Mouse (Mus musculus) cerebellum, adult 2 months (tissue): ENCODE data around the gene H2-Ke6. TPM values are rescaled to one million over a fixed set of nuclear protein-coding genes. Genes with fewer than 3 reads are reported as not detected.
"Not testable (repeated sequence)": the region's sequence is repeated elsewhere in the genome, so short reads cannot be mapped to it uniquely, and the experiment has no call there.

ENCODE experiments used
- DNase-seq, 2 experiments: peaks; one replicate each; pipeline ENCODE4 v3.0.0; 2021
- H3K27ac ChIP-seq: fragments of 200-500 bp; 2 replicates; pipeline ENCODE4 v1.5.1; 2012; ENCODE audit warnings: low read length, control low read depth, inconsistent platforms; ENCODE audit not compliant: insufficient read depth
- H3K27me3 ChIP-seq: fragments of 200-500 bp; 2 replicates; pipeline ENCODE4 v1.6.1; 2012; ENCODE audit warnings: inconsistent platforms, mild to moderate bottlenecking, low read length, moderate library complexity; ENCODE audit not compliant: control insufficient read depth, insufficient read depth
- H3K4me1 ChIP-seq: fragments of 200-500 bp; 2 replicates; pipeline ENCODE4 v1.6.1; 2011; ENCODE audit warnings: low read length; ENCODE audit not compliant: control insufficient read depth, insufficient read depth
- H3K4me3 ChIP-seq: fragments of 200-500 bp; replicated peaks from 2 replicates; pipeline ENCODE3; 2011; ENCODE audit warnings: mild to moderate bottlenecking, low read depth, low read length, control low read depth; ENCODE audit not compliant: insufficient read depth
- CTCF ChIP-seq: fragments of 200-500 bp; IDR thresholded peaks from 2 replicates; pipeline ENCODE4 v1.5.1; 2011; ENCODE audit warnings: low read depth, mild to moderate bottlenecking, control low read depth, low read length, moderate library complexity, borderline replicate concordance; ENCODE audit not compliant: insufficient read depth
- POLR2A ChIP-seq: fragments of 200-500 bp; IDR thresholded peaks from 2 replicates; pipeline ENCODE4 v1.6.1; 2011; ENCODE audit warnings: low read length, control low read depth, borderline replicate concordance; ENCODE audit not compliant: insufficient read depth
- WGBS: fragments of 180-500 bp; shearing (Covaris S2); methylation state at CpG from one replicate; pipeline ENCODE4 v1.1.7; 2018; 5-methylcytosine and 5-hydroxymethylcytosine counted together
- polyA plus RNA-seq: library from polyadenylated mRNA; depleted of rRNA; stranded (reverse); fragments of >200 nt; gene quantifications from 2 replicates; pipeline ENCODE4 v1.2.3, GENCODE M21; 2012

The H2-Ke6 gene
- polyA plus RNA-seq, 1 experiment = 82.9 TPM

- WGBS = 2% methylated on average over 87 of the region's 87 CpGs
- no peak overlapping the region for H3K27ac ChIP-seq
- H3K4me1 ChIP-seq = 0 out of 2 replicates have a peak, but pooled peaks cover 2% of the 10 kb centered on the region
- TF ChIP-seq POLR2A = no peak
- no peak for TF ChIP-seq CTCF
- DNase-seq = no peak
- H3K27me3 ChIP-seq = peaks cover 3% of the 10 kb centered on the region
- peak overlapping the region; percentile 47 for H3K4me3 ChIP-seq
These were observed 28.3 kb downstream of the H2-Ke6 start for GRCm38 (mm10) chr17:33999341-34000149.

DNA sequence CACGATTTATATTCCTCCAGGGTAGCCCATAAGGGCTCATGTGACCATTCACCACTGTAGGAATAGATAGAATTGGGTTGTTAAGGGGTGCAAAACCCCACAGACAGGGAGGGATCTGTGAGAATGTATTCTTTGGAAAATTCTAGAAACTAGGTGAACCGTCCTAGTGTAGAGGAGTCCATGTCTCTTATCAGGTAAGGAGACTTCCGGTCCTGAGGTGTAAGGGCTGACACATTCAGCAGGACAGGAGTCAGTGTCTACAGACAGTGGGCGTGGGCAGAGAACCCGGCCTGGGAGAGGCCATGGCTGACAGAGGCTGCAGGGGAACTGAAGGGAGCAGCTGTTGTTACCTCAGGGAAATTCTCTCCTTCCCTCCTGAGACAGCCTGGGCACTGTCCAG, 29.2 kb downstream of the H2-Ke6 start:
- WGBS = 56% methylated on average over 5 of the region's 5 CpGs
- not testable (repeated sequence) for DNase-seq

DNA sequence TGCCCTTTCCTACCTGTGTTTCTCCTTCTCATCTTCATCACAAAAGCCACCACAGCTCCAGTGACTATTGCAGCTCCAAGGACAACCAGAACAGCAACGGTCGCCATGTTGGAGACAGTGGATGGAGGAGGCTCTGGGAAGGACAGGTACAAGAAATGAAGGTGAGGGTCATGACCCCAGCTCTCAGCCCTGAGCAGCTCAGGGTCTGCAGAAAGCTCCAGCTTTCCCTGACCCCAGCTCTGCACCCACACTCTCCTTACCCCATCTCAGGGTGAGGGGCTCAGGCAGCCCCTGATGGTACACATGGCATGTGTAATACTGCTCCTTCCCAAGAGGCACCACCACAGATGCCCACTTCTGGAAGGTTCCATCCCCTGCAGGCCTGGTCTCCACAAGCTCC, 30.8 kb downstream of the H2-Ke6 start:
- WGBS = 93% methylated on average over 2 of the region's 2 CpGs
- H3K4me3 ChIP-seq, DNase-seq, H3K27ac ChIP-seq, H3K4me1 ChIP-seq, H3K27me3 ChIP-seq: not testable (repeated sequence)

More for the DNA sequence above, 29.2 kb downstream of the H2-Ke6 start:
- H3K4me1 ChIP-seq, H3K27ac ChIP-seq, H3K4me3 ChIP-seq, H3K27me3 ChIP-seq: not testable (repeated sequence)

DNA sequence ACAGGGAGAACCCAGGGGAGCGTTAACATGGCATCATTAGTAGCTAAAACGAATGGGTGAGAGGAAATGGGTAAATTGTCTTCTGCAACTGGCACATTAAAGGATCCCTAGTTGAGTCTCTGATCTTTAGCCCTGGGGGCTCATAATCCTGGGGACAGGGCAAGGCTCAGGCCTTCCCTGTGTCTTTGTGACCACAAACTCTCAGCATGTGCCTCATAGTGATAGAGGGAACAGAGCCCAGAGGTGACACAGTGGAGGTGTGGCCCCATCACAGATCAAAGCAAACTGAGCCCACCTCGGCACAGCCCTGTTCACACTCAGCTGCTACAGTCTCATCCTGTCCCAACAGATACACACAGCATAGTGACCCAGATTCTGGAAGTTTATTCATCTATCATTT, 32.2 kb downstream of the H2-Ke6 start:
- 73% methylated on average over 3 of the region's 3 CpGs for WGBS
- H3K27me3 ChIP-seq = peaks cover 3% of the 10 kb centered on the region
- H3K27ac ChIP-seq = no peak overlapping the region
- no peak overlapping the region for H3K4me3 ChIP-seq
- DNase-seq = no peak
- 0 out of 2 replicates have a peak, but pooled peaks cover 2% of the 10 kb centered on the region for H3K4me1 ChIP-seq
- TF ChIP-seq POLR2A (no peak), CTCF (no peak)

GRCm38 (mm10) chr17:33994959-33995358, 32.9 kb downstream of the H2-Ke6 start:
- 90% methylated on average over 8 of the region's 8 CpGs for WGBS
- Histone ChIP-seq H3K4me1 (0 out of 2 replicates have a peak, but pooled peaks cover 2% of the 10 kb centered on the region), H3K27ac (no peak overlapping the region), H3K4me3 (no peak overlapping the region), H3K27me3 (peaks cover 2% of the 10 kb centered on the region)
- no peak for DNase-seq
- TF ChIP-seq POLR2A (no peak), CTCF (no peak)

DNA sequence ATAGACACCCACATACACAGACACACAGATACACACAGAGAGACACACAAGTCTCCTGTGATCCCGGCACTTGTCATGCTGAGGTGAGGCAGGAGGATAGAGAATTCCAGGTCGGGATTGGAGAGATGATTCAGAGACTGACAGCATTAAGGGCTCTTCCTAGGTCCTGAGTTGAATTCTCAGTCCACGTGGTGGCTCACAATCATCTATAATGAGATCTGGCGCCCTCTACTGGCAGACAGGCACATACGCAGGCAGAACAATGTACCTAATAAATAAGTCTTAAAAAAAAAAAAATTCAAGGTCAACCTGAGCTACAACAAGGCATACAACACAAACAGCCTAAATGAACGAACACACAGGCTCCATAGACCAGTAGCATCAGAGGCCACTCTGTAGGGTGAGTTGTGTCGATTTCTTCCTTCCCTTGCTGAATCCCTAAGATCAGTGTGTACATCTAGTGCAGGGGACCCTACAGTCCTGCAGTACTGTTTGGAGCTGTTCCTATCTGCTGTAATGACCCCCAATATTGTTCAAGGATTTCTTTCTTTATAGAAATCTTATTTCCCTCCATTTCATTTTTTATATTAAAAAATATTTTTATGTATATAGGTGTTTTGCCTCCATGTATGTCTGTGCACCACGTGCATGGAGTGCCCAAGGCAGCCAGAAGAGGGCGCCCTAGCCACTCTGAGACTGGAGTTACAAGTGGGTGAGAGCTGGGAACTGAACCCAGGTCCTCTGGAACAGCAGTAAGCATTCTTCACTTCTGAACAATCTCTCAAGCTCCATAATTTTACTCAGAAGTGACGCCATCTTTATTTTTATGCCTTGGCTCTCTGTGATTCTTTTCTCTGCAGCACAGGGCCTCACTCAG, 35.8 kb downstream of the H2-Ke6 start:
- H3K27ac ChIP-seq = no peak overlapping the region
- WGBS = 30% methylated on average over 10 of the region's 10 CpGs
- H3K4me3 ChIP-seq = no peak overlapping the region
- H3K4me1 ChIP-seq = no peaks in the 10 kb centered on the region
- TF ChIP-seq CTCF (peak; percentile 75), POLR2A (no peak)
- no peaks in the 10 kb centered on the region for H3K27me3 ChIP-seq
- DNase-seq = peak; percentile 43 to 47

DNA sequence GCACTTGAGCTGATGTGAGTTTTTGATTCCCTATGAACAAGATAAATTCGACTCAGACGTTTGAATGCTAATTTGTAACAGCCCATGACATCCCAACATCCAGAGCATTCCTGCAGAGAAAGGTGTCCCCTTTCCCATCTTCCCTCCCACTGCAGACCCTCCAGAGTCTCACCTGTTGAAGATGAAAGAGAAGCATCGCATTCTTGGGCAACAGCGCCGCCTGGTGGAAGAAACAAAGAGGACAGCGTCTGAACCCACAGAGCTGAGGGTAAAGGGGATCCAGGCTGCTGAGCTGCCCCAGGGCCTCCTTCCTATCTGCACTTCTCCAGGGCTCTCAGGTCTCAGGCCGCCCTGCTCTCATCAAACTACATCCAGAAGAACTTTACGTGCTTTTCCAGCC, 45.7 kb downstream of the H2-Ke6 start:
- H3K4me3 ChIP-seq, H3K27me3 ChIP-seq, H3K27ac ChIP-seq: not testable (repeated sequence)
- TF ChIP-seq CTCF = peak; percentile 72
- peaks cover 13% of the 10 kb centered on the region for H3K4me1 ChIP-seq
- WGBS = 7% methylated on average over 8 of the region's 8 CpGs
- DNase-seq = peak; percentile 60 to 80
